Mouse (Mus musculus): ENCODE data around the gene Traf3ip3. TPM values are rescaled to one million over a fixed set of nuclear protein-coding genes. Genes with fewer than 3 reads are reported as not detected.

The Traf3ip3 gene
- 100 to 1,000 TPM; 505 to 567 TPM for total RNA-seq (2023)

GRCm38 (mm10) chr1:193201383-193201778, at the start of gene Traf3ip3:
Gene Traf3ip3, minus strand, starts transcription at chr1:193201703.

GRCm38 (mm10) chr1:193207503-193207902, 6.0 kb upstream of the Traf3ip3 start, which contains the start of gene Lamb3:
Gene Lamb3, plus strand, starts transcription at chr1:193207699.

DNA sequence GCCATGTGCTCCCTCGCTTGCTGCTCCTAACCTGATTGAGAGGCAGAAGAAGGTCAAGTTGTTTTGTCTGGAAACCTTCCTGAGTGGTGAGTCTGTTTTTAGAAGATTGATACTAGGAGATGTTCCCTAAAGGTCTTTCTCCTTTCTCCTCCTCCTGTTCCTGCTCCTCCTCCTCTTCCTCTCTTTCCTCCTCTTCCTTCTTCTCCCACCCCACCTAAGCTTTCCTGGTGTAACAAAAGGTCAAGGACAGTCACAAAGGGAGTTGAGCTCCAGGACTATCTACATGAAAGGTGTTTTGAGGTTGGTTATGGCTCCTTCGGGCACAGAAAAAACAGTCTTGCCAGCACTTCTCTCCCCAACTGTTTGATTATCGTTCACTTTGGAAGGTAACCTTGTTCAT, 33.8 kb downstream of the Traf3ip3 start, which contains the start of gene A130010J15Rik:
TSS of gene A130010J15Rik (plus strand) at position 301 of the 400 bp plus-strand sequence.

DNA sequence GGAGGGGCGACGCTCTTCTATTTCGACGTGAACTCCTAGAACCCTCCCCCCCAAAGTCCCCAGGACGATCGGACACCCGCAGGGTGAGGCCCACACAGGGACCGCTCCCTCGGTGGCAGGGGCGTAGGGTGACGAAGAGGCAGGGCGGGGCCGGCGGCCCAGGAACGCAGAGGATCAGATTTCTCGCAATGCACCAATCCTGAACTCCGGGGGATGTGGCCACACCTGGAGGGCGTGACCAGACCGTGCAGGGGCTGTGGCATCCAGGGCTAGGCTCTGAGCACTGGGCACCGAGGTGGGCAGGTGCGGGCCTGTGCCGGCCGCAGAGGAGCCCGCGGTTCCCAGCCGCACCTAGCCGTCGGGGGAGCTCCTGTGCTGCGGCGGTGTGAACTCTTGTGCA, 48.6 kb downstream of the Traf3ip3 start, which contains the start of gene Irf6:
TSS of gene Irf6 (plus strand) at position 240 of the 400 bp plus-strand sequence.

DNA sequence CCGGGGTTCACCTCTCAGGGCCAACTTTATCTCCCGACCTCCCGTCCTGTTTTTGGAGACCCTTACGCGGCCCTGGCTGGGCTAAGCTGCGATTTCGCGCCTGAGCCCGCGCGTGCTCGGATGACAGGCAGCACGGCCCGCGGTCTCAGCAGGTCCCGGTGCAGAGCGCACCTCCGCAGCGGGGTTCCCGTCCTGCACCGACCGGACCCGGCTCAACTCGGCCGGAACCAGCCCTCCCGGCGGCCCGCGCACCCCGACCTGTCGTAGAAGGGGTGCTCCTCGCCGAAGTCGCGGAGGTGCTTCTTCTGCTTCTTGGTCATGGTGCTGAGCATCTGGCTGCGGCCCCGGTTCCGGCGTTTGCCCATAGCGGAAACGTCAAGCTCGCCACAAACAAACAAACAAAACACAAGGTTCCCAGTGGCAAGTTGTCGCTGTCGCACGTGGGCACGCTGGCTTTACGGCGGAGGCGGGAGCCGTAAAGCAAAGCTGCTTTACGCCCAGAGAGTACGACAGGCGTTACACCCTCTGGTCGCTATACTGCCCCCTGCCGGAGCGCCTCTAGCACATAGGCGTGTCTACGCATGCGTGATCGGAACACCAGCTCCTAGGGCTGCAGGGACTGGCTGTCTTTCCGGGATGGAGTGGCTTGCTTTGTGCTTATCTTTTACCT, 71.6 kb downstream of the Traf3ip3 start, which contains the start of gene Diexf:
TSS of gene Diexf (minus strand) at position 487 of the 670 bp plus-strand sequence.

Other genes starting within 250 kb of the Traf3ip3 start
- under 1 TPM; 0.38 to 0.65 TPM for gene Syt14, start 165.9 kb downstream of the Traf3ip3 start, total RNA-seq (2023)
- gene Diexf, start 71.4 kb downstream of the Traf3ip3 start, total RNA-seq (2023), result 10 to 100 TPM; 58.6 to 62.2 TPM
- 10 to 100 TPM in 1 of 2 experiments, 1 to 10 TPM in 1; 7.5 to 10.2 TPM for gene Irf6, start 48.6 kb downstream of the Traf3ip3 start, total RNA-seq (2023)
- gene A130010J15Rik, start 33.7 kb downstream of the Traf3ip3 start, total RNA-seq (2023), result 1 to 10 TPM; 1.8 to 3.6 TPM
- gene Lamb3, start 6.0 kb upstream of the Traf3ip3 start, total RNA-seq (2023), result 10 to 100 TPM; 10.4 to 19.3 TPM
- gene Hsd11b1, start 62.4 kb upstream of the Traf3ip3 start, total RNA-seq (2023), result 10 to 100 TPM; 77.4 to 80.8 TPM
- 1 to 10 TPM; 1.4 to 1.8 TPM for gene G0s2, start 71.5 kb upstream of the Traf3ip3 start, total RNA-seq (2023)
- not detected for gene Camk1g, start 168.6 kb upstream of the Traf3ip3 start, total RNA-seq (2023)